In the genomic region with DNA sequence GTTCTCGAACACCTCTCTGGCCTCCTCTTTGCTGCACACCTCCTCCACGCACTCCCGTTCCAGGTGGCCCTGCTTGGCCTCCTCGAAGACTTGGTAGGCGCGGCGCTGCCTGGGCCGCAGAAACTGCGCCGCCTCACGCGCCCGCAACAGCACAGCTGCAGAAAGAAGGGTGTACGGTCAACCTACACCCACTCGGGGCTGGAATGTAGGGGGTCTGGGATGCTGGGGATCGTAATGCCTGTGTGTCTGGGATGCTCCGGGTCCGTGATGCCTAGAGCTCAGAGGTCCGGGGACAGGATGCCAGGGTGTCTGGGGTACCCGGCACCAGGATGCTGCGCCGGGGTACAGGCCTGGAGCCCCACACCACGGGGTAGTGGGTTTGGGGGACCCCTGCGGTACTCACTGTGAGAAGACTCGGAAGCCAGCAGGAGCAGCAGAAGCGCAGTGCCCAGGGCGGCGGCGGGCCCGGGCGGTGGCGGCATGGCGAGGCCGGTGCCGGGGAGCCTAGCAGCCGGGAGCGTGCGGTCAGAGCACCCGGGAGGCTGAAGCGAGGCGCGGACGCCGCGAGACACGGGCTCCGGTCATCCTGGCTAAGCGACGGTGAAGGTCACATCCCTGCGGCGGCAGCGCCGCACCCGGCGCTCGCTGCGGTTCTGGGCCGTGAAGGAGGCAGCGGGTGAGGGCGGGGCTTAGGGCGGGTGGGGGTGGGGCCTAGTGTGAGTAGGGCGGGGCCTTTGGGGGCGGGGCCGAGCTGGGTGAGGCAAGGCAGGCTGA, we compare ENCODE assay signal across 8 mouse cellular contexts. TPM values are rescaled to one million over a fixed set of nuclear protein-coding genes. Genes with fewer than 3 reads are reported as not detected.
DNase-seq lines count a peak whose midpoint lies in the region; ATAC-seq lines count a peak whose summit lies in the region.

A gene (minus strand): TSS at position 633 of the 774 bp plus-strand sequence.

- peak; percentile 53 for DNase-seq in layer of hippocampus, adult 11-12 months (ENCODE audit: low spot score)
- DNase-seq in layer of hippocampus, adult 9-10 months (ENCODE audit: low spot score): no peak
- peak; percentile 66 for DNase-seq in gastrocnemius, postnatal 10 days
- peak; percentile 40 to 41 for DNase-seq in left cerebral cortex, adult 8-10 months (ENCODE audit: low spot score in 2 of 2)
- peak; percentile 57 to 63 for DNase-seq in right cerebral cortex, adult 2 months (ENCODE audit: low spot score in 2 of 2)

- H3K27me3 ChIP-seq in hindbrain, embryonic 15.5 days: no peaks in the 10 kb centered on the region; the same call in 1 of the 2 replicates

- H3K36me3 ChIP-seq in hindbrain, embryonic 15.5 days: no peaks in the 10 kb centered on the region

- H3K4me2 ChIP-seq in hindbrain, embryonic 15.5 days: peak within 1 kb of the TSS; percentile 63

- peaks cover 32% of the 10 kb centered on the region for H3K4me1 ChIP-seq in hindbrain, embryonic 15.5 days (replicated peaks)

- H3K9ac ChIP-seq in hindbrain, embryonic 15.5 days: peak within 1 kb of the TSS; percentile 71

- H3K27ac ChIP-seq in hindbrain, embryonic 15.5 days (replicated peaks): peak within 1 kb of the TSS; percentile 61

- ATAC-seq in common myeloid progenitor, adult 5-6 weeks (replicated peaks; ENCODE audit: low read depth, poor library complexity, severe bottlenecking): peak; percentile 59
- peak; percentile 82 for ATAC-seq in hindbrain, embryonic 15.5 days (ENCODE audit: low FRiP score, low read depth)
- ATAC-seq in megakaryocyte, adult 5-6 weeks (ENCODE audit: poor library complexity, severe bottlenecking): peak; percentile 33; the same call in 1 of the 2 replicates

- no peaks in the 10 kb centered on the region for H3K9me3 ChIP-seq in hindbrain, embryonic 15.5 days

- 2% methylated on average over 48 of the region's 64 CpGs for WGBS in hindbrain, embryonic 15.5 days

- H3K4me3 ChIP-seq in hindbrain, embryonic 15.5 days: peak within 1 kb of the TSS; percentile 52

RNA-seq across cellular contexts. Expression of the gene that starts here (rescaled TPM):
- total RNA-seq in common myeloid progenitor, adult 5-6 weeks (2017): 0.32 and 0.39 TPM in 2 replicates
- total RNA-seq in gastrocnemius, postnatal 10 days (2021): 10 to 100 TPM; 79.3 to 82.1 TPM
- 52.1 and 53.8 TPM in 2 replicates for polyA plus RNA-seq in hindbrain, embryonic 15.5 days (2015; fragmentation: Nextera tagmentation; extraction: Ambion mirVana)
- 100 to 1,000 TPM in 3 of 4 experiments, 10 to 100 TPM in 1; 97.2 to 113 (median 110) TPM for total RNA-seq in left cerebral cortex, adult 8-10 months (2022)
- 0.43 and 0.56 TPM in 2 replicates for total RNA-seq in megakaryocyte, adult 5-6 weeks (2015)
- 0.77 and 1.6 TPM in 2 replicates for total RNA-seq in megakaryocyte, adult 5-6 weeks (2017)

Comparison
In these comparisons a context has a peak if more than half of its experiments do, and no peak if none do; other contexts are left out.
1. RNA of the gene that starts here (total RNA-seq): 97.2 to 113 TPM in left cerebral cortex, adult 8-10 months and 79.3 to 82.1 TPM in gastrocnemius, postnatal 10 days; 0.43 to 1.6 TPM in megakaryocyte, adult 5-6 weeks and 0.32 to 0.39 TPM in common myeloid progenitor, adult 5-6 weeks; every median in the first group is over 10 times any median in the second.
2. Peak in ATAC-seq in common myeloid progenitor, adult 5-6 weeks; RNA of the gene not detected or under 1 TPM.
3. Peak in every context shown above with its lines, with median percentiles within 50 percentile points of each other: ATAC-seq.